Comparison of ENCODE assay signal across 8 mouse cellular contexts in the genomic region with DNA sequence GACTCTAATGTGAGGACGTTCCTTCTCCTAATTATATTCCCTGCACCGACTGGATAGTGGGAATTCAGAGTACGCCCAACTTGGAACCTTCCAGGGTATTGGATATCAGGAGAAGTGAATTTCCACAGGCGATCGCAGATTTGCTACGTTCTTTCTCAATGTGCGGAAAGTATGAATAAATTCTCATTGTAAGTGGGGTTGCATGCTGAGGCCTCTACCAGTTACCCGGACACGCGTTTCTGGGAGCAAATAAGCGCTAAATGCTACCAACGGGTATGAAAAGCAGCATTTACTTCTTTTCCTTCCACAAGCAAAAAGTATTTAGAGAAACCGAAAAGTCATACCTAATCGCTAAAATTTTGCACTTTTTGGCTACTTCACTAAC. TPM values are rescaled to one million over a fixed set of nuclear protein-coding genes. Genes with fewer than 3 reads are reported as not detected.
DNase-seq lines count a peak whose midpoint lies in the region; ATAC-seq lines count a peak whose summit lies in the region.

No protein-coding gene starts in this region.

- WGBS in kidney, embryonic 14.5 days = 0% methylated on average over 14 of the region's 14 CpGs
- WGBS in hindbrain, embryonic 13.5 days = under 1% methylated on average over 14 of the region's 14 CpGs
- WGBS in midbrain, embryonic 15.5 days = under 1% methylated on average over 14 of the region's 14 CpGs

- H3K9ac ChIP-seq in kidney, embryonic 14.5 days (ENCODE audit: low read depth, low read length) = peak overlapping the region; percentile 91
- H3K9ac ChIP-seq in hindbrain, embryonic 13.5 days = peak overlapping the region; percentile 96
- peak overlapping the region; percentile 89 for H3K9ac ChIP-seq in midbrain, embryonic 15.5 days

- no peaks in the 10 kb centered on the region for H3K36me3 ChIP-seq in kidney, embryonic 14.5 days (ENCODE audit: control insufficient read depth, insufficient read depth, low read length)
- H3K36me3 ChIP-seq in hindbrain, embryonic 13.5 days = no peaks in the 10 kb centered on the region
- H3K36me3 ChIP-seq in midbrain, embryonic 15.5 days (replicated peaks) = no peaks in the 10 kb centered on the region

- peak overlapping the region; percentile 94 for H3K27ac ChIP-seq in kidney, embryonic 14.5 days (ENCODE audit: low read depth, low read length)
- H3K27ac ChIP-seq in hindbrain, embryonic 13.5 days = peak overlapping the region; percentile 97
- peak overlapping the region; percentile 95 for H3K27ac ChIP-seq in midbrain, embryonic 15.5 days

- ATAC-seq in kidney, embryonic 14.5 days (ENCODE audit: low FRiP score, low TSS enrichment) = no peak
- ATAC-seq in hindbrain, embryonic 13.5 days (ENCODE audit: low FRiP score) = no peak
- no peak for ATAC-seq in midbrain, embryonic 15.5 days (replicated peaks)

- H3K4me2 ChIP-seq in kidney, embryonic 14.5 days (replicated peaks; ENCODE audit: low read depth, low read length) = peak overlapping the region; percentile 94
- peak overlapping the region; percentile 84 for H3K4me2 ChIP-seq in hindbrain, embryonic 13.5 days
- H3K4me2 ChIP-seq in midbrain, embryonic 15.5 days = peak overlapping the region; percentile 79

- H3K27me3 ChIP-seq in kidney, embryonic 14.5 days (ENCODE audit: control insufficient read depth, insufficient read depth, low read length) = no peaks in the 10 kb centered on the region
- no peaks in the 10 kb centered on the region for H3K27me3 ChIP-seq in hindbrain, embryonic 13.5 days
- H3K27me3 ChIP-seq in midbrain, embryonic 15.5 days (replicated peaks) = no peaks in the 10 kb centered on the region

- H3K9me3 ChIP-seq in kidney, embryonic 14.5 days (ENCODE audit: control insufficient read depth, low read length) = no peaks in the 10 kb centered on the region
- H3K9me3 ChIP-seq in hindbrain, embryonic 13.5 days = no peaks in the 10 kb centered on the region
- no peaks in the 10 kb centered on the region for H3K9me3 ChIP-seq in midbrain, embryonic 15.5 days

- DNase-seq in kidney, postnatal 36 days = no peak
- DNase-seq in adipocyte (ENCODE audit: low spot score) = peak; percentile 46
- no peak for DNase-seq in spleen, postnatal 10 days (ENCODE audit: low spot score in 2 of 2)
- no peak for DNase-seq in adrenal gland, adult 8-10 months
- DNase-seq in Muller cell, postnatal 12 days (ENCODE audit: inconsistent ontology term) = no peak

- peaks cover 17% of the 10 kb centered on the region for H3K4me1 ChIP-seq in kidney, embryonic 14.5 days (ENCODE audit: control insufficient read depth, insufficient read depth, low read length)
- H3K4me1 ChIP-seq in hindbrain, embryonic 13.5 days (replicated peaks) = peaks cover 52% of the 10 kb centered on the region
- H3K4me1 ChIP-seq in midbrain, embryonic 15.5 days = peaks cover 35% of the 10 kb centered on the region

- peak overlapping the region; percentile 95 for H3K4me3 ChIP-seq in kidney, embryonic 14.5 days (ENCODE audit: low read length)
- H3K4me3 ChIP-seq in hindbrain, embryonic 13.5 days = peak overlapping the region; percentile 96
- peak overlapping the region; percentile 86 for H3K4me3 ChIP-seq in midbrain, embryonic 15.5 days

RNA-seq across cellular contexts. Expression of a gene that starts 1.2 kb away (rescaled TPM):
- polyA plus RNA-seq in kidney, embryonic 14.5 days (2014; fragmentation: Nextera tagmentation; extraction: Ambion mirVana) = 13.1 and 19.3 TPM in 2 replicates
- polyA plus RNA-seq in hindbrain, embryonic 13.5 days (2015; fragmentation: Nextera tagmentation; extraction: Ambion mirVana) = 19.2 and 19.7 TPM in 2 replicates
- 19.4 and 20.0 TPM in 2 replicates for polyA plus RNA-seq in midbrain, embryonic 15.5 days (2015; fragmentation: Nextera tagmentation; extraction: Ambion mirVana)
- total RNA-seq in adrenal gland, adult 8-10 months (2022) = 10 to 100 TPM; 53.0 to 94.3 (median 63.4) TPM
